Mouse (Mus musculus) mesoderm, embryonic 11.5 days (tissue): ENCODE results near the gene Rbm28.

ENCODE experiments used
- DNase-seq: peaks from one replicate; pipeline ENCODE4 v3.0.0-alpha.2; 2012; ENCODE audit warnings: low read depth, low spot score

Rbm28 gene

DNA sequence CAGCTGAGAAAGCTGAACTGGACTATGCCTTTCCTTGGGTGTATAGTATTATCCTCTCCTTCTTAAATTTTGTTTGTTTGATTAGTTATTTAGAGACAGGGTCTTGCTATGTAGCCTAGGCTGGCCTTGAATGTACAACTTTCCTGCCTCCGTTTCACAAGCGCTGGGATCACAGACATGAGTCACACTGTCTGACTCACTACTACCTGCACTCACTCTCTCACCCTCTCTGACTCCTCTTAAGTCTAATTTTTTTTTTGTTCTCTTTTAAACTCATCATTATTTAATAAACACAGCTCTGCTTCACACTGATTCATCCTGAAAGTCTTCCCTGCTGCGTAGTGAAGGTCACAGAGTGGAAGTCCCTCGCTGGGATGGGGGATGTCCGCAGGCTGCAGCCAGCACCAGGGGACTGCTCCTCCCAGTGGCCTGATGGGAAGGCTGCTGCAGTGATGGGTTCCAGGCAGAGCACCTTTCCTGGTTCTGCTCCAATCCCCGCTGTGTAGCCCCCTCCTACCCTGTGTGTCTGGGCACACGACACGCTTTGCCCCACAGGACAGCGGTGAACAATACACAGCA, 81.9 kb downstream of the Rbm28 start:
- no peak for DNase-seq

DNA sequence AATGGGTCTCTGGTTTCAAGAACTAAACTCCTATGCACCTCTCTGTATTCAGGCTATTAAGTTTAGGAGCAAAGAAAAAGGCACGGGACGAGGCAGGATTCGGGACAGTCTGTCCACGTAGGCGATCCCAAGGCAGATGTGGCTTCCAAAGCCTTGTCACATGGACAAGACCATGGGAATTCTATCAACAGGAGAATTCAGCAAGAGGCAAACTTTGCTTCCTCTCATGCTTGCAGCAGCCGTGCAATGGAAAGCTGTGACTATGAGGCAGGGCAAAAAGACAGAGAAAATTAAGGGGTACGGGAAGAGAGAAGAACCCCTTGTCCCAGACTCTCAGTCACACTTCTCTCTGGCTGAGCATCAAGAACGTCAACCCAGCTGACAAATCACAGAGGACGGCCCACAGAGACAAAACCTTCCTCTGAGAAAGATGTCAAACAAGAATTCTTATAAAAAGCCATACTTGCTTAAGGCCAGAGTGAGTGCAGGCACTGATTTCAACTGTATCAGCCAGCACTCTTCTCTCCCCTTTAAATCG, 82.9 kb downstream of the Rbm28 start:
- no peak for DNase-seq

DNA sequence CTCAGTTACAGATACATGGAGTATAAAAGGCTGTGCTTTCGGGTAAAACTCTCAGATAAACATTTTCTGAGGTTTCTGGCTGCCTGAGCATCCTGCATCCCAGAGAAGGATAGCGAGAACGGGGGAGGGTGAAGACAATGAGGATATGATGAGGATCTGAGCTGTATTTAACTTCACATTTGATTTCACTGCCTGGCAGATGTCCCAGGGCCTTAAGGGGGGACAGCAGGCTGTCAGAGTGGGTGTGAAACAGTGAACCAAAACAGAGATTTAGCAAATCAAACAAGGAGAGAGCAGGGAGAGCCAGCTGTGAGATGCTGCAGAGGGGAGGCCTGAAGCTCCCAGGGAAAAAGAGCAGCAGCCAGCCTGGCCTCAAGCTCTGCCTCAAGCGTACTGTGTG, 85.5 kb downstream of the Rbm28 start:
- DNase-seq = no peak

DNA sequence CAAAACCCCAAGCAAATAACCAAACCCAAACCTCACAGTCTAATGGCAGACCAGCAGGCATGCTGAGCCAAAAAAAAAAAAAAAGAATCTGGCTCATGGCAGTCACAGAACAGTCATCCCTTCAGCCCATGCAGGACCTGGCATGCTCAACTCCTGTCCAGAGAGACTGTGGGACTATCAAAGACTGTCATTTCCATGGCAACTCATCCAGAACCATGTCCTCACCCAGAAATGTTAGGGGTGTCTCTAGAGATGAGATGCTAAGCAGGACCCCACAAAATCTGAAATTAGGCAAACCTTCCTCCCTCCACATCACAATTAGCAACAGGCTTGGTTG, 90.7 kb downstream of the Rbm28 start:
- DNase-seq = no peak
